Mouse (Mus musculus): ENCODE data around the gene Slc16a5.

DNA sequence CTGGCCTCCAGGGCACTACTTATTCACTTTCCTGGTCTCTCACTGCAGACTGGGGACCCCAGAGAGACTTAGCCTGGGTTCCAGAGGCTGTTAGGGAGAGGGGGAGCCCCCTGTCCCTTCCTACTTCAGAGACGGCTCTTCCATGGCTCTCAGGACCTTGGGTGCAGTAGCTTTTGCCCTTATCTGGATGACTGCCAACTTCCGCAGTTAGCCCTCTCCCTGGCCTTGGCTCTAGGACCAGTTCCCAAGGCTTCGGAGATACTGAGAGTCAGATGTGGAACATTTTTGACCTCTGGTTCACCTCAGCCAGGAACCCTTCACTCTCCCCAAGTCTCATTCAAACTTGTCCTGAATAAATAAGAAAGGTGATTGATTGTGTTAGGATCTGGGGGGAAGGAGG lies 15.4 kb upstream of the Slc16a5 start:
- TF ChIP-seq POLR2A (IDR thresholded peaks at IDR 0.05; ENCODE audit: borderline replicate concordance, extremely low read depth, insufficient read depth, insufficient read length, poor library complexity, severe bottlenecking) (no peak), CTCF (IDR thresholded peaks at IDR 0.05; ENCODE audit: borderline replicate concordance, extremely low read depth, insufficient read depth, insufficient read length) (no peak)

Measured in brain, embryonic 14.5 days (tissue).